Mouse (Mus musculus): ENCODE measurements around the gene Slc8a1. TPM values are rescaled to one million over a fixed set of nuclear protein-coding genes. Genes with fewer than 3 reads are reported as not detected.
A peak's percentile ranks its signal among the peaks of the same experiment; 100 is the strongest.

The Slc8a1 gene
- 100 to 1,000 TPM; 291 TPM for total RNA-seq (2021)
- long read RNA-seq, experiment 1, partial matches to known transcripts: 0 of 17 reads
- long read RNA-seq, experiment 1, other reads (novel, unspliced or antisense): 17 of 17 reads
- long read RNA-seq, experiment 2, partial matches to known transcripts: 1 of 21 reads
- long read RNA-seq, experiment 2, other reads (novel, unspliced or antisense): 20 of 21 reads

DNA sequence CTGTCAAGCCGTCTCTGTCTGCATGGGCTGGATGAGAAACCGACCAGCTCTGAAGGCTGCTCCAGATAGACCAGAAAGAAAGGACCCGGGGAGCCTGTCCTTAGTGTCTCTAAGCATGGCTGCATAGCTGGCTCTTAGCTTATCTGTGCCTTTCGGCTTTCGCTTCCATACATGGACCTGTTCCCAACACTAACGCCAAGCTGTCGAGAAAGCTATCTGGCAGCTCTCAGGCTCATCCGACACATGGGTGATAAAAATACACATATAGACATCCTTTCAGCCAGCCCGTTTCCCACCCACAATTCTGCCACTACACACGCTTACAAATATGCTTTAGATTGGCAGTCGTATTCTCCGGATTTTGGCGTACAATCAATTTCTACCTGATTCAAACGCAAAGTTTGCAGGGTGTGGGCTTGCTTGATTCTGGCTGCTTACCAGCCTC, at the start of gene Slc8a1:
Slc8a1 (minus strand) TSS at position 67 of the 445 bp plus-strand sequence.
- Histone ChIP-seq H3K27ac (peak within 1 kb of the TSS; percentile 73), H3K4me3 (peak within 1 kb of the TSS; percentile 47)
- peak; percentile 61 to 81 for DNase-seq (ENCODE audit: low spot score in 2 of 2)
- no peak for TF ChIP-seq CTCF (conservative IDR thresholded peaks at IDR 0.05)

DNA sequence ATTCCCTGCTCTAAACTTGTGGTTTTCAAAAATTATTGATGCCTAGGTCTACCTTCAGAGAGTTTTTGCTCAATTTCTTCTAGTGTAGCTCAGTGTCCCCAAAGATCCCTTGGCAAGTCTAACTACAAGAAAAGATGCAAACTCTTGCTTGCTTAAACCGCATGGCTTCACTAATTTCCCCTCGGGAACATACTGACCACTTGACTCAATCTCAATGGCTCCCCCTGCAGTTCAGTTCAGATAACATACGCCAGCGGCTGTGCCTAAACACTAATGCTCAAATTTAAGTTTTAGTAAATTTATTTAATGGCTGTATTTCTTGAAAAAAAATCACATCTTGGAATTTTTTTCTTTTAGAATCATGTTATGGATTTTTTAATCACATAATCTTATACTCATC, 49.2 kb upstream of the Slc8a1 start:
- peak; percentile 23 to 44 for DNase-seq (ENCODE audit: low spot score in 2 of 2)

GRCm38 (mm10) chr17:81782326-81782725, 44.1 kb upstream of the Slc8a1 start:
- TF ChIP-seq CTCF (conservative IDR thresholded peaks at IDR 0.05): no peak
- Histone ChIP-seq H3K27ac (no peak overlapping the region), H3K4me3 (no peak overlapping the region)
- no peak for DNase-seq (ENCODE audit: low spot score in 2 of 2)

More for the DNA sequence above, 49.2 kb upstream of the Slc8a1 start:
- no peak overlapping the region for H3K4me3 ChIP-seq
- TF ChIP-seq CTCF (conservative IDR thresholded peaks at IDR 0.05): peak; percentile 84
- no peak overlapping the region for H3K27ac ChIP-seq

DNA sequence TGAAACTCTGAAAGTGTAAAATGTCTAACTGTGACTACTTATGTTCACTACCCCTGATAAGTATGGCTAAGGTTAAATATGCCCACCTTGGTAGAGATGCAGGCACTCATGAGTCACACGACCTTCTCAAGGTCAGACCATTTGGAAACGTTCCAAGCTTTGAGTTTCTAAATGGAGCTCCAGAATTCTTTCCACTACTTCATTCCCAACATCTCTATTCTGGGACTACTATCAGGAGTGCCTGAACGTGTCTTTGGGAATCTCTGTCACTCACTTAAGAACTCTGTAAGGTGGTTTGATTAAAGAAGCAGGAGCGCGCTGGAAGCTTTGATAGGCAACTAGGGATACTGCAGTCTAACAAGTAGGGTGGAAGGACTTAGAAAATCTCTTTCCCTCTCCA, 43.3 kb upstream of the Slc8a1 start:
- H3K27ac ChIP-seq: no peak overlapping the region
- no peak for DNase-seq (ENCODE audit: low spot score in 2 of 2)
- H3K4me3 ChIP-seq: no peak overlapping the region
- no peak for TF ChIP-seq CTCF (conservative IDR thresholded peaks at IDR 0.05)

- no peak for DNase-seq (ENCODE audit: low spot score in 2 of 2)
- Histone ChIP-seq H3K4me3 (no peak overlapping the region), H3K27ac (no peak overlapping the region)
- no peak for TF ChIP-seq CTCF (conservative IDR thresholded peaks at IDR 0.05)
These were observed 41.7 kb upstream of the Slc8a1 start for GRCm38 (mm10) chr17:81779883-81780282.

GRCm38 (mm10) chr17:81750664-81751063, 12.5 kb upstream of the Slc8a1 start:
- TF ChIP-seq CTCF (conservative IDR thresholded peaks at IDR 0.05): no peak
- Histone ChIP-seq H3K4me3 (no peak overlapping the region), H3K27ac (no peak overlapping the region)
- no peak for DNase-seq (ENCODE audit: low spot score in 2 of 2)

GRCm38 (mm10) chr17:81743034-81743433, 4.9 kb upstream of the Slc8a1 start:
- no peak for TF ChIP-seq CTCF (conservative IDR thresholded peaks at IDR 0.05)
- DNase-seq (ENCODE audit: low spot score in 2 of 2): no peak

DNA sequence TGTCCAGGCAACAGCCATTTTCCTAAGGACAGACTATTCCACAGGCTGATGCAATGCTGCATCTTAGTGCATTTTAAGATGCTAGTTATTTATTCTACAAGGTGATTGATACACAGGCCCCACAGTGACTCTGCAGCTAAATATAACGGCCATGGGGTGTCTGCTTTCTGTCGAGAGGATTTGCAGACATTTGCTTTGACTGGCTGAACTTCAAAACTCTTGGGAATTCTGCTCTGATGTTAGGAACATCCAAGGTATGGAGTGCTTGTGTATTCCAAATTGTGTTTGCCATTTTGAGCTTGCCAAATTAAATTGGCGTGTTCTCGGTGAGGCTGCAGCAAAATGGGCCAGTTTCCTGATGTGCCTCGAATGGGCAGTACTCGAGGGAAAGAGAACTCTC, 2.4 kb upstream of the Slc8a1 start:
- TF ChIP-seq CTCF (conservative IDR thresholded peaks at IDR 0.05): no peak
- no peak for DNase-seq (ENCODE audit: low spot score in 2 of 2)
- no peak overlapping the region for H3K27ac ChIP-seq
- H3K4me3 ChIP-seq: no peak overlapping the region

More at GRCm38 (mm10) chr17:81743034-81743433, 4.9 kb upstream of the Slc8a1 start:
- Histone ChIP-seq H3K27ac (no peak overlapping the region), H3K4me3 (no peak overlapping the region)

- no peak for DNase-seq (ENCODE audit: low spot score in 2 of 2)
- H3K4me3 ChIP-seq: peak overlapping the region; percentile 47
- H3K27ac ChIP-seq: peak overlapping the region; percentile 73
- TF ChIP-seq CTCF (conservative IDR thresholded peaks at IDR 0.05): no peak
These were observed 398 bp downstream of the Slc8a1 start for GRCm38 (mm10) chr17:81737779-81738178.

GRCm38 (mm10) chr17:81737309-81737708, 868 bp downstream of the Slc8a1 start:
- no peak for DNase-seq (ENCODE audit: low spot score in 2 of 2)
- H3K4me3 ChIP-seq: peak overlapping the region; percentile 47
- peak overlapping the region; percentile 73 for H3K27ac ChIP-seq
- no peak for TF ChIP-seq CTCF (conservative IDR thresholded peaks at IDR 0.05)

GRCm38 (mm10) chr17:81735583-81735982, 2.6 kb downstream of the Slc8a1 start:
- no peak for DNase-seq (ENCODE audit: low spot score in 2 of 2)
- no peak for TF ChIP-seq CTCF (conservative IDR thresholded peaks at IDR 0.05)
- no peak overlapping the region for H3K27ac ChIP-seq
- H3K4me3 ChIP-seq: no peak overlapping the region

GRCm38 (mm10) chr17:81729891-81730290, 8.3 kb downstream of the Slc8a1 start:
- DNase-seq (ENCODE audit: low spot score in 2 of 2): no peak
- Histone ChIP-seq H3K27ac (peak overlapping the region; percentile 25; the same call in 1 of the 2 replicates), H3K4me3 (no peak overlapping the region)
- TF ChIP-seq CTCF (conservative IDR thresholded peaks at IDR 0.05): no peak

GRCm38 (mm10) chr17:81712273-81712751, 25.9 kb downstream of the Slc8a1 start:
- TF ChIP-seq CTCF (conservative IDR thresholded peaks at IDR 0.05): 0 out of 2 replicates have a peak, but pooled peaks have one; percentile 25
- Histone ChIP-seq H3K27ac (peak overlapping the region; percentile 59), H3K4me3 (no peak overlapping the region)
- DNase-seq (ENCODE audit: low spot score in 2 of 2): no peak

- no peak for DNase-seq (ENCODE audit: low spot score in 2 of 2)
- H3K27ac ChIP-seq: no peak overlapping the region
- no peak for TF ChIP-seq CTCF (conservative IDR thresholded peaks at IDR 0.05)
- H3K4me3 ChIP-seq: no peak overlapping the region
These were observed 33.4 kb downstream of the Slc8a1 start for GRCm38 (mm10) chr17:81704761-81705160.
